Mouse (Mus musculus) kidney, postnatal 4 days (tissue): ENCODE measurements around the gene Sclt1.
A peak's percentile ranks its signal among the peaks of the same experiment; 100 is the strongest.
"Not testable (repeated sequence)": the region's sequence is repeated elsewhere in the genome, so short reads cannot be mapped to it uniquely, and the experiment has no call there.

Experiments used
- DNase-seq, 2 experiments: peaks; one replicate each; pipeline ENCODE4 v3.0.0; 2021; ENCODE audit warnings: mixed read lengths in 2 of 2

Gene Sclt1

DNA sequence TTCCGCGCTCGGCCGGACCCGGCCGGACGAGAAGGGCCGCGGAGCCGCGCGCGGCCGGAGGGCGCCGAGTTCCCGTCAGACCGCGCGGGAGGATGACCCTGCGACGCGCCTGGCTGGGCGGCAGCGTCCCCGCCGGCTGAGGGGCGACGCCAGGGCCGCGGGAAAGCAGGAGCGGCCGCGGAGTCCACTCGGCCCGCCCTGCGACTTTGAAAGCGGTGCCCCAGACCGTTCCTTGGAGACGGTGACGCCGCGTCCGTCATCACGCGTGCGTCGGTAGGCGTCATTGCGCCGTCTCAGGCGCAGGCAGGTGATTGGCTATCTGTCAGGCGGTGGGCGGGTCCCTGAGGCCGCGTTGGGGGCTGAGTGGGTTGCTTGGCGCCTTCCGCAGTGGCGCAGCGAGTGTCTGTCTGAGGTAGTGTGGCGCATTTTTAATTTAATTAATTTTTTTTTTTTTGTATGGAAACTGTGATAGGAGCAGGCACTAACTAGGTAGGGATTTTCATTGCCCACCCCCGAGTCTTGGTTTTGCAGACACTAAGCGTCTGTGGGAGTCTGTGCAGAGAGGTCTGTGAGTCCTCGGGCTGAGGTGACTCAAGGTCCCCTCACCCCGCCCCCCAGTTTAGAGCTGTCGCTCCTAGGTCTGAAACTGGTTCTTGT, at the start of gene Sclt1, which contains the start of gene D3Ertd751e:
Gene Sclt1, minus strand, starts transcription at position 237 of the 657 bp plus-strand sequence.
Gene D3Ertd751e, plus strand, starts transcription at position 334 of the 657 bp plus-strand sequence.
- peak; percentile 98 for DNase-seq

DNA sequence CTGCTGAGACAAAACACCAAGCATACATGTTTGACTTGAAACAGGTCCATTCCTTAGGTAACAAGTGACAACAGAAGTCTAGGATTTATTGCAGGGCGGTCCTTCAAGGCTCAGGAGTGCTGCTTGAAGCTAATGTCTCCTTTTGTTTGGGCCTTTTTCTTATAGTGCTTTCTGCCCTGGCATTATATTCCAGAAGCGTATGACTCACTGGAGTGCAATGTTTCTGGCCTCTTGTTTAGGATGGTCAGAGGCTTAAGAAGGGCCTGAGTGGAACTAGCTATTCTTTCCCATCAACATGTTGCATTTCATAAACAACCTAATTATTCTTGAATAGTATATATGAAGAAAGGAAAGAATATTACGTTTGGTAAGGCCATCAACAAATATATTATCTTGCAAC, 19.8 kb upstream of the Sclt1 start:
- DNase-seq: no peak

DNA sequence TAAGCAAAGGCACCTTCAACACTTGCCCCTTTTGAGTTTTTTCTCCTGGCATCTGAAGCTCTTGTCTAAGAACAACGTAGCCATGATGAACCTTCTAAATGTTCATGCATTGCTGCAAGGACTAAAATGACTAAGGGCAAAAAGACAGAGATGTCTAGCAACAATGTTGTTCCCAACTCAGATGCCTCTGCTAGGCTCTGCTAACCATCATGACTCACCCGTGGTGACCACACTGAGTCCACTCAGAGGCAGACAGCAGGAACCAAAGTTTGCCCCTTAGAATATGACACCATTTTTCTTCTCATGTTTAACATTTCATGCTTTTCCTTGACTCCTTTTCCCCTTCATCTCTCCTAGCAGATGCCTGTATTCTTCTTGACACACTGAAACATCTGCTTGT, 12.2 kb upstream of the Sclt1 start:
- DNase-seq: no peak

DNA sequence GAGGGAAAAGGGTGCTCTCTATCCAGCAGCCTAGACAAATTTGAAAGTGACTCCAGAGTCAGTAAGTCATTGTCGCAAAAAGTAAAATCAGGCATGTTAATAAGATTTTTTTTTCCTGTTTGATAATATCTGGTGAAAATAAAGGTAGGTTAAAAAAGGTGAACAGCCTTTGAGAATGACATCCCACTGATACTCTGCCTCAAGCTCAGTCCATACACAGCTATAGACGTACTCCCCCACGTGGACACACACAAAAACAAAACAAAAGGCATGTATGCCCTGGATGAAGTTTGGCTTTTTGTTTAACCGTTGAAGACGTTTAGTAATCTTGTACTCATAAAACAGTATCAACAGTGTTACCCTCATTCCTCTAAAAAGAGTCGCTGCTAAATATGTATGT, 1.1 kb upstream of the Sclt1 start:
- DNase-seq: peak; percentile 4 to 12

DNA sequence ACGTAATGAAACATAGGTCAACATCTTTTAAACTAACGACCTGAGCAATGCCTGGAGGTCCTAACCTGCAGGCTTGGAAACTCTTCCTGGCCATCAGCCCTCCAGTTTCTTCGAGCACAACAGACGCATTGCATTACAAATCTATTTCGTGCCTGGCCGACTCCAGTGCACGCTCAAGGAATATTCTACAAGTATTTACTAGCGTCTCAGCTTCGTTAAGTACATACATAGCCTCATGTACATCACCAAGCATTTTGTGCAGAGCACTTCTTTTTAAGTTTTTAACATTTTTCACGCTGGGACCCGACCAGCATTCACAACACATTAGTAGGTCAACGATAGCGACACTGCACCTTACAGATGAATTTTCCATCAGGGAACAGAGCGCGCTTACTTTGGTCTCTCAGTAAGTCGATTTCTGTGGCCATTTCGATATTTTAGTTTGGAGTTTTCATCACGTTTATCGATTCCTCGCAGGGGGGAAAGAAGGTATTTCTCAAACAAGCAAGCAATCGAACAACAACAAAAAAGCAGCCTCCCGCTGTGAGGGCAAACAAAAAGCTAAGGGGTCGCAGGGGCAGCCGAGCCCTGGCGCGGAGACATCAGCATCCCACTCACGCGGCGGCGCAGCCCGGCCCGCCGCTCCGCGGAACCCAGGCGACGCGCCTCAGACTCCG, 575 bp downstream of the Sclt1 start:
- DNase-seq: peak; percentile 14 to 42

DNA sequence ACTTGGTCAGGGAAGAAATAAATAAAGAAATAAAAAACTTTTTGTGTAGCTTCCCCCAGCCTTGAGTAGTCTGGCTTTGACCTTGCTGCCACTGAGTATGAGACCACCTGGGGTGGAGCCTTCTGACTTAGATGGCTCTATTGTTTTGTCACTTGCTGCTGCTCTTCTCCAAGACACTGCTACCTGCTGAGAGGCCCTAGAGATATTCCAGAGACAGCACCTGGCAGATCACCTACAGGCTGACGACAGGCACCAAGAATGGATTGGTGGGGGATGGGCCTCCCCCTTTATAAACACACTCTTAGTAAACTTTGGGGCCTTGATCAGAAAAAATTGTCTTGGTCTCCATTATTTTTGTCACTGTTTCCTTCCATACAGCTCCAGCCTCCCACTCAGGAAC, 46.6 kb downstream of the Sclt1 start:
- no peak for DNase-seq

DNA sequence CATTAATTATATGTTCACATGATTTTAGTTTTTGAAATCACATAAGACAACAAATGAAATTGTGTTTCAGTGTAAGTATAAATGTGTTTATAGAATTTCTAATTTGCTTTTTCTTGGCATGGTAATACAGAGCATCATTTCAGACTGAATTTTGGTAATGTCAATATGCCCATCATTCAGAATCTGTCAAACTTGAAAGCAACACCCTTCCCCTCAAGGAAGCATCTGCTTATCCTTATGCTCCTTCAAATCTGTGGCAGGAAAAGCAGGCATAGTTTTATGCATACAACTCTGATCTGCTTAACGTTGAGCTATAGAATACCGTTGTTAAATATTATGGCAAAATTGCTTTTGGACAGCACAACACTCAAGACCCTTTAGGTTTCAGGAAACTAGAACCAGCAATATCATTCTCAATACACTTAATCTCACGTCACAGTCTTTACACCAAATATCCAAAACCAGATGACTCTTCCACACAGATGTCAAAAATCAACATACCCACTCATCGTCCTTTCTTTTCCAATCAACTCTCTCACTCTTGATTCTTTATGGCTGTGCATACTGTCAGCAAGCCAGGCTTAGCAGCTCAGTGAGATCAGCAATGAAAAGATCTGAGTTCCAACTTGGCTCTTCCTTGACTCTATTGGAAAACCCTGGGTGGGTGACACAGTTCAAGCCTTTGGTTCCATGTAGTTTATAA, 49.7 kb downstream of the Sclt1 start:
- no peak for DNase-seq

DNA sequence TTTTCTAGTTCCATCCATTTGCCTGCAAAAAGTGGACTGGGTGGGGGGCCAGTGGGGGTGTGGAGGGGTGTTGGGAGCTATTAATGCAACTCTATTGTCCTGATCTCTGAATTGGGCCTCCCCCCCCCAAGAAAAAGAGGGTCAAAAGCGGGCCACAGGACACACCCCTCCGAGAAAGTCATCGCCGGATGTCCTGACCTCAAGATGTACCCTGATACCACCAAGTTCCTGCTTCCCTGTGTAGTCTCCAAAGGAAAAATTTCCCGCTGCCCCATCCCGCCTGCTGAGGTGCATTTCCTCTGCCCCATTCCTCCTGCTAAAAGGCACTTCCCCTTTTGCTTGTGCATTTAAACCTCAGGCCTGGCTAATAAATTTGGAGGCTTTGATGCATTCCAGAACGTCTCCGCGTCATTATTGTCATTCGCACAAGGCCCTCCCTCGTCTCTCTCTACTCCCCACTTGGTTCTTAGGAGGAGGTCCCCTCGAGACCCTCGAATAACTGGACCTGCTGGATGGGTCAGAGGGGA, 52.1 kb downstream of the Sclt1 start:
- not testable (repeated sequence) for DNase-seq

DNA sequence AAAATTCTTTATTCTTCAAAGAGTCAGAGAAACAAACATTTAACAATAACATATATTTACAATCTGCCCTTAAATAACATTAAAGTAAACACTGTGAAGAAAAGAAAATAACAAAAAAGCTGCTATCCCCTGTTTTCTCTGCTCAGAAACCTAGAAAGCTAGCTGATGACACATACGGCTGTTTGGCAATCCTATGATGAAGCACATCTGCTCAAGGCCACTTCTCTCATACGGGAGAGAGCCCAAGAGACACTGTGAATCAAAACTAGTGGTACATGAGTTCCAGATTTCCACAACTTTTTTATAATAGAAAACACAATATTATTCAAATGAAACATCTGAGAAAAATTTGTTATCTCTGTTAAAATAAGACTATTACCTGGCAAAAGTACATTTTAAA, 55.9 kb downstream of the Sclt1 start:
- DNase-seq: no peak

DNA sequence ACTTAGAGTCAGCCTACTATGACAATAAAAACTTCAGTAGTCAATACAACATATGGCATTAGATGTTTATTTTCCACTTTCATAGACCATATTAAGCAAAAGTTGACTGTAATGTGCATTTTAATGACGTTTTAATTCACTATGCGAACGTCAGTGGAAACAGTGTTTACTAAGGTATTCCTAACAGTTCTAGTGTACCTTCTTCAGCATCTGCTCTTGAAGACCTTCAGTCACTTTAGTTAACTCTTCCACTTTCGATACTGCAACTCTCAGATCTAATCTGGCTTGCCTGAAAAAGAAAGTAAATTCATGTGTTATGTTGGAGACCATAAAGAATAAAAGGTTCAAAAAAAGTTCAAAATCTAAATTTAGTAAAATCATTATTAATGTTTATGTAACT, 60.2 kb downstream of the Sclt1 start:
- DNase-seq: no peak

DNA sequence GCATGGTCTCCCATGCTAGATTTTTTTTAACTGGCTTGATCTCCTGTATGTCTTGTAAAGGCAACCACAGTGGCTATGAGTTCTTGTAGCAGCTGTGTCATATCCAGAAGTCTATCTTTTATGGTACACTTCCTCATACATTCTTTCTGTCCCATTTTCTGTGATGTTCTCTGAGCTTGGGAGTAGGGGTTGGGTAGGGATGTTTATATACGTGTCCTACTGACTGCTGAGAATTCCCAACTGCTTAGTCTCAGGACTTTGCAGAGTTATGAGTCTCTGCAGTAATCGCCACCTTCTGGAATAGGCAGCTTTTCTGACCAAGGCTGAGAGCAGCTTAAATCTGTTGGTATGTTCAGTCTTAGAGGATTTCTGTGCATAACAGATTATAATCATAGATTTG, 65.7 kb downstream of the Sclt1 start:
- no peak for DNase-seq

DNA sequence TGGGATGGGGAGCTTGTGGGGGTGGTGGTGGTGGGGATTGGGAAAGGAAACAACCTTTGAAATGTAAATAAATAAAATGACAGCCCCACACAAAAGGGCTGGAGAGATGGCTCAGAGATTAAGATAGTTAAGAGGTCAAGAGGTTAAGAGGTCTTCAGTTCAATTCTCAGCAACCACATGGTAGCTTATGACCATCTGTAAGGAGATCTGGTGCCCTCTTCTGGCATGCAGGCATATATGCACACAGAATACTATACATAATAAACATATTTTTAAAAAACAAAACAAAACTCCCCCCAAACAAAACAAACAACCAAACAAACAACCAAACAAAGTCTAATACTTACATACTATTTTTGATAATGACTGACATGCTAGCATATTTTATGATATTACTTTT, 67.5 kb downstream of the Sclt1 start:
- no peak for DNase-seq

DNA sequence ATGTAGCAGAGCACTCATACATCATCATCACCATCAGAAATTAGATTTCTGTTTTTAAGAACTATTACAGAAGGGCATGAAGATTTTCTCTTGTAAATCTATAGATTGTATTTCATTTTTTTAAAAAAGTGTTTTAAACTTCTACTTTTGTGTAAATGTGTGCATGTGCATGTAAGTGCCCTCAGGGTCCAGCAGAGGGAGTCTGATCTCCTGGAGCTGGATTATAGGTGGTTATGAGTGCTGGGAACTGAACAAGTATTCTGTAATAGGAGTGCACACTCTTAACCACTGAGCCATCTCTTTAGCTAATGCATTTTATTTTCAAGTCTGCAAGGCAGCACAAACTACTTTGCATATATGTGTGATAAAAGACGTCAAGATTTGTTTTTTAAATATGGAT, 86.7 kb downstream of the Sclt1 start:
- DNase-seq: no peak

DNA sequence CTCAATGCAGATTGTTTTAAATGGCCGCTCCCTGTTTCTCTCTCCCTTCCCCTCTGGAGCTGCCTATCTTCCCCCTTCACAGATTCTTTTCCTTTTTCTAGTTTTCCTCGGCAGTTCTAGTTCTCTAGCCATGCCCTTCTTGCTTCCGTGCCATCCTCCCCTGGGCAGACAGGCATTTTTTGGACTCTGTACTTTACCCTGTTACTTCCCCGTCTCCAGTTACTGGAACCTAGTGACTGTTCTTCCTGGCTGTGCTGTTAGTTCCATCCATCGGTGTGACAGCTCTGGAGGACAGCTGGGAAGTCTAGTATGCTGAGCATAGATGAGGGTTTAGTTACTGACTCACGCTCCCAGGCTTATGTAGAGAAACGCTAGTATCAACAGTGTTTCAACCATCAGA, 121.3 kb downstream of the Sclt1 start:
- peak in 1 of 2 experiments; percentile 6 for DNase-seq

DNA sequence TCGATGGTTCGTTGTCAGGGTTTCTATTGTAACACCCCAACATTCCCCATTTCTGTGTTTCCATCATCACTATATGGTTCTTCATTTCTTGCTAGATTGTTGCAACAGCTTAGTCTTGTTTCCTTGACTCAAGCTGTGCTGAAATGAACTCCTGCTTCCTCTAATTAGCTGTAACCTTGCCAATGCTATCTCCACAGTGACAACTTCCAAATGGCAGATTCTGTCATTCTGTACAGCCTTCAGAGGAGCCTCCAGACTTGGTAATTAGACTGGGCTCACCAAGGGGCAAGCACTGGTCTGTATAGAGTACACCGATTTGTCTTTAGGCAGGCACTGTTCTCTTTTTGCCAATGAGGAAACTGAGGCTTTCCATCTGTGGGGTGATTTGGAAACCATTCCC, 123.8 kb downstream of the Sclt1 start:
- DNase-seq: peak; percentile 8 to 29

DNA sequence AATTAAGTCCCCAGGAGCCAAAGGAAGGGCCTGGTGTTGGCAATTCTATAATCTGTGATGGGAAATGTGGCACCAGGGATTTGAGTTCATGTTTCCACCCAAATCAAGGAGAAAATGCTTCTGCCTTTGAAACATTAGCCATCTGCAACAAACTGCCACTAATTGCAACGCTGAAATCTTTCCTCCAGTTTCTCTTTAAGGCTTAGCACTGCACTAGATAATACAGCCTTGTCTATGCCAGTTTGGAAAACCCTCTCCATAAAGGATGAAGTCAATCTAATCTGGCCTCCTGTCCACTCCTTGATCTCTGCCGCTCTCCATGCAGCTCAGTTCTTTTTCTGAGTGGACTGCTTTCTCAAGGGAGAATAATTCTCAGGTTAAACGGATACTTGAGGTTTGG, 124.3 kb downstream of the Sclt1 start:
- peak in 1 of 2 experiments; percentile 11 for DNase-seq

DNA sequence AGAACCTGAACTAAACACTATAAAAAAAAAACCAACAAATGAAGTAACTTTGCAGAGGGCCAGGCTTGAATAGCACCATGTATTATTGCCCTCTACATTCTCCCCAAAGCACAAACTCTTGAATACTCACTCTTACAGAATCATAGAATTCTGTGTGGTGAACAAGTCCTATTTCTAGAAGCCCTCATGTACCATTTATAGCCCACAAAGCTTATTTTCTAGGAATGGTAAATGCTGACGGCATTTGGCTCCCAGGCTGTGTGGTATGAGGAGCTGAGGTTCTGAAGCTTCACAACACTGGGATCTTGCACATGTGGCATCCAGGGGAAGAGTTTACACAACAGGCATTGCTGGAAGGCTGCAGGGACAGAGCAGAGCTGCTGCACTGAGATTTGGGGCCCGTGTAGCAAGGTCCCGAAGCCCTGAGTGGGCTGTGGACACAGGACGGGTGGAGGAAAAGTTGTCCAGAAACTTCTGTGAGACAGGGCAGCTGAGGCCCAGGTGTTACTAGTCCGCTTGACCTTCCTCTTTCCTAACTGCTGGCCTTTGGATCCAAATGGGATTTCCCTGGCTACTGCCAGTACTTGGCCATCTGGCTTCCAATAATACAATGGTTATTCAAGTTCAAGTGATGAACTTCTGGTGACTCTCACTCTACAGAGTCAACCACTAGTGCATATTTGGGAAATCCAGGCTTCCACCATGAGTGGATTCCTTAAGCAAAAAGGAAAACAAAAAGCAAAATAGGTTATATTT, 127.9 kb downstream of the Sclt1 start:
- DNase-seq: no peak

DNA sequence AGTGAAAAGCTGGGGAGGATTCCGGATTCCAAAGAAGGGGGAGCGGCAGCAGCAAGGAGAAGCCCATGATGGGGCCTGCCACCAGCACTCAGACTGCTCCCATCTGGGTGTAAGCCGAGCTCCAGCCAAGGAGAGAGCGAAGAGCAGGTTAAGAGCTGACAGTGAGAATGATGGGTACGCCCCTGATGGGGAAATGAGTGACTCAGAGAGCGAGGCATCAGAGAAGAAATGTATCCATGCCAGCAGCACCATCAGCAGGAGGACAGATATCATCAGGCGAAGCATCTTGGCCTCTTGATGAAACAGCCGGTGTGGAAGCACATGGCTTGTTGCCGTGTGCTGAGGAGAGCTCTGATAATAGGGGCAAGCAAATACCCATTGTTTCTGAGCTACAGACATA, 128.6 kb downstream of the Sclt1 start:
- no peak for DNase-seq

DNA sequence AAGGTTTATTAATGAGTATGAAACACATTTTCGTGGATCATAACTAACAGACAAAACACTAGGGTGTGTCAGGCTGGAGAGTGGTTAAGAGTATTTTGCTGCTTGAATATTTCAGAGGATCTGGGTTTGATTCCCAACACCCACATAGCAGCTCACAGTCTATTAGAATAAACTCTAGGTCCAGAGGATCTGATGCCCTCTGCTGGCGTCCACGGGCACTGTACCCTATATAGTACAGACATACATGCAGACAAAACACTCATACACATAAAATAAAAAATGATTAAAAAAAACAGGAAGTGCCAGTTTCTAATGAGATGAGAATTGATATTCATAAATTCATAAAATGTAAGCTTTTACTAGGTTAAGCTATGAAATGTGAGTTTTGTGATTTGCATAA, 130.1 kb downstream of the Sclt1 start:
- DNase-seq: no peak

DNA sequence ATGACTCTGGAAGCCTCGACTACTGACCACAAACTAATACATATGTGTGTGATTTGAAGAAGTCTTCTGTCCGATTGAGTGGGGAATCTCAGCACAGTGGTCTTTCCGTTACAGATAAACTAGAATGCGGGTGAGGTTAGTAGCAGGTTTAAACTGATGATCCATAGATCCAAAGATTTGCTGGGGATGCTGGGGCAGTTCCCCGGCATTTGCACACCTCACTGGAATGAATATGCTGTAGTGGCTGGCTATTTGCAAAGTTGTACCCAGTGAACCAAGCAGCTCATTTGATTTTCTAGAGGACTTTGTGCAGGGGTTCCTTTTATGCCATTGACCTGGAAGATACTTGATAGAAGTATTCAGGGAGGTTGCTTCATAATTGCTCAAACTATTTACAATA, 133.2 kb downstream of the Sclt1 start:
- no peak for DNase-seq

DNA sequence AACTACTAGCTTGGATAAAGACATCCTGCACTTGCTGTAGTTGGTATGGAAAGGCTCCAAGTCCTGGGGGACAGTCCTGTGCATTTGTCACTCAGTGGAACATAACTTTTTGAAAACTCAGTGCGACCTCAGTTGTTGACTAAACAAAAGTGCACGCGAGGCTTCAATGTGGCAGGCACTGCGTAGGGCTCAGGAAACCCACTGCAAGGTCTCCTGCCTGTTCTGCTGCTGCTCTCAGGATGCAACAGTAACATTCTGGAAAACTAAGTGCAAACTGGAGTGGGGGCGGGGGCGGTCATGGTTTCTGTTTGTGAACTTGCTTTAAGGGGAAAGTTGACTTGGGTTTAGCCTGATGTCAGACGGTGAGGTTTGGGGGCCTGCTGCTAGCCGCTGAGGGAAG, 134.8 kb downstream of the Sclt1 start:
- no peak for DNase-seq

DNA sequence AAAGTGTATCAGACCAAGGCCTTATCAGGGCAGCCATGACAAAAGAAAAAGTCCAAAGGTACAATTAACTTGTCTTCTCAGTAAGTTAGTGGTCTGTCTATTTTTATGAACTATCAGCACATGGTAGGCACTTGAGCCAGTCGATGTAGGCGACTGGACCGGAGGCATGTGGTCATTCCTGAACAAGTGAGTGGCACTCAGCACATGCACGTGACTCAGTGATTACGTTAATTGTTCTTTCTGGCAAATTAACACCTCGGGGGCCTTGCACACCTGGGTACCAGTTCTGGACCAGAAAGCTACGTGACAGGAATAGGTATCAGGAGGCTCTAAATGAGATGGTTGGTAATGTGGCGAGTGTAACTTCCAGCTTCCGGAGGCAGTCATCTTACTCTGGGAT, 135.3 kb downstream of the Sclt1 start:
- DNase-seq: no peak

DNA sequence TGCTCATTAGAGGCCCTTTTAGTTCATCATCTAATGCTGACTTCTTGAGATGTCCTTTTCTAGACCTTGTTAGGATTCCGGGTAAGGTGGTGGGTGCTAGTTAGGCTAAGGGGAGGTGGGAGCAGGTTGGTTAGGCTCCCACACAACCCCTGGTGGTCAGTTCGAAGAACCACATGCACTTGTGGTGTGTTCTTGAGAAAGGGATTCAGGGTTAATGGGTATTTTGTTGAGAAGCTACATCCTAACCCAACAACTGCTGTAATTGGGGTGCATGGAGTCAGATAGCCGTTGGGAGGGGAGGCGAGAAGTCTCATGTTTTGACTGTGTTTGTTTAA, 136.0 kb downstream of the Sclt1 start:
- no peak for DNase-seq
